Mouse (Mus musculus) embryonic fibroblast, embryonic 13.5 days (primary cell): ENCODE data around the gene Stx2. TPM values are rescaled to one million over a fixed set of nuclear protein-coding genes. Genes with fewer than 3 reads are reported as not detected.
A peak's percentile ranks its signal among the peaks of the same experiment; 100 is the strongest.
"Not testable (repeated sequence)": the region's sequence is repeated elsewhere in the genome, so short reads cannot be mapped to it uniquely, and the experiment has no call there.

ENCODE experiments used
- H3K27ac ChIP-seq: 2 replicates; pipeline ENCODE4 v1.5.1; 2012; ENCODE audit warnings: low read length, control low read depth, inconsistent platforms; ENCODE audit not compliant: insufficient read depth
- H3K4me1 ChIP-seq: 2 replicates; pipeline ENCODE4 v1.6.1; 2011; ENCODE audit warnings: low read length; ENCODE audit not compliant: control insufficient read depth, insufficient read depth
- H3K4me3 ChIP-seq: 2 replicates; pipeline ENCODE4 v1.5.1; 2011; ENCODE audit warnings: mild to moderate bottlenecking, control low read depth, low read length; ENCODE audit not compliant: insufficient read depth
- CTCF ChIP-seq: IDR thresholded peaks from 2 replicates; pipeline ENCODE4 v1.5.1; 2011; ENCODE audit warnings: mild to moderate bottlenecking, control low read depth, low read length, moderate library complexity, borderline replicate concordance; ENCODE audit not compliant: insufficient read depth
- POLR2A ChIP-seq: IDR thresholded peaks from 2 replicates; pipeline ENCODE4 v1.6.1; 2011; ENCODE audit warnings: low read depth, mild to moderate bottlenecking, control low read depth, low read length, moderate library complexity
- polyA plus RNA-seq: library from polyadenylated mRNA; stranded (reverse); fragments of >200 nt; gene quantifications from 2 replicates; pipeline ENCODE4 v1.2.4, GENCODE M21; 2011; ENCODE audit warnings: low read depth; ENCODE audit not compliant: missing spikeins, insufficient read length

Stx2 gene
- polyA plus RNA-seq, 1 experiment: 52.4 TPM

DNA sequence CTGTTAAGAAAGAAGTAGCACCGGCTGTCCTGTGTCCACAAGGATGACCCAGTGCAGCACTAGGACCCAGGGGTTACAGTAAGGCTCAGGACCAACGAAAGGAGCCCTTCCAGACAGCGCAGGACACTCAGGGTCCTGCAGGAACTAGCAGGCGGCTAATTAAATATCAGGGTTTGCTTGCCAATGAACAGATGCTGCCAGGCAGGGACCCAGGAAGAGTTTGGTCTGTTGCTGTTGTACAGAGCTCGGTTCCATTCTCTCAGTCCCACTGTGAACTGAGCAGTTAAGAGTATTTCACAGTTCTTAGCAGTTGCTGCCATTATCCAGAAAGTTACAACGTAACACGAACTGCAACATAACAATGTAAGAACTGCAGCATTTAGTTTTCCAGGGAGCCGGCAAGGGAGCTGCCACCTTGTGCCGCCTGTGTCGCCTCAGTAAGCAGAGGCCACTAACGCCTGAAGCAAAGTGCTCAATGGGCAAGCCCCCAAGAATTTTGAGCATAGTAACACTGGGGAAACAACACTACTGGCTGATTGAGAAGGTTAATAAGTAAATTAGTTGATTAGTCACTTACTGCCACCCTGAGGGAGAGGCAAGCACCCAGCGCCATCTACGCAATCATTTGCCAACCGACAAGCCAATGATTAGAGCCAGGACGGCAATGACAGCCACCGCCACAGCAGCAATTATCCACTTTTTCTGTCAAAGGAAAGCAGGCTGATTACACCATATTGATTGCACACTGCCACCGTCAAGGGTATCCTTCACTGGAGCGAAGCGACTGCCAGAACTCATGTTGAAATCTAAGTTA is 21.0 kb downstream of the Stx2 start:
- TF ChIP-seq CTCF (no peak), POLR2A (no peak)
- no peaks in the 10 kb centered on the region for H3K4me1 ChIP-seq
- H3K27ac ChIP-seq: no peak overlapping the region
- no peak overlapping the region for H3K4me3 ChIP-seq

GRCm38 (mm10) chr5:128985946-128986345 is 22.4 kb downstream of the Stx2 start:
- Histone ChIP-seq H3K4me3 (no peak overlapping the region), H3K27ac (no peak overlapping the region), H3K4me1 (no peaks in the 10 kb centered on the region)
- TF ChIP-seq CTCF (no peak), POLR2A (no peak)

GRCm38 (mm10) chr5:128984536-128984935 is 23.8 kb downstream of the Stx2 start:
- TF ChIP-seq POLR2A (no peak), CTCF (no peak)
- Histone ChIP-seq H3K27ac (no peak overlapping the region), H3K4me3 (no peak overlapping the region)

DNA sequence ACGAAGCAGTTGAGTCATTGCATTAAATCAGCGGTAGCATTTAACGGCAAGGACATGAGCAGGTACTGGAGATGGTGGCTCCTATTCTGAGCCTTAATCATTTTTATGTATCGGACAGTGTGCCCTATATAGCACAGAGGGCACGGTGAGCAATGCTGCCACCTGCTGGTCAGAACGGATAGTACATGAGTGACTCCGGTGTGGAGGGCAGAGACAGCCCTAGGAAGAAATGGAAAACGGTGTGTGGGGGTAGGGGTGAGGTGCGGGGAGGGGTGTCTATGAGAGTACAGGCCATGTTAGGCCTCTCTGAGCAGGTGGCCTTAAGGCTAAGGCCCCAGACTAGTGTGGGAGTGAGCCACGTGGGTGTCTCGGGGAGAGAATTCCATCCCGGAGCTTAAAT is 26.8 kb downstream of the Stx2 start:
- TF ChIP-seq CTCF (peak; percentile 97), POLR2A (no peak)
- H3K4me3 ChIP-seq: no peak overlapping the region
- no peaks in the 10 kb centered on the region for H3K4me1 ChIP-seq
- H3K27ac ChIP-seq: no peak overlapping the region

More at GRCm38 (mm10) chr5:128984536-128984935, 23.8 kb downstream of the Stx2 start:
- H3K4me1 ChIP-seq: no peaks in the 10 kb centered on the region

DNA sequence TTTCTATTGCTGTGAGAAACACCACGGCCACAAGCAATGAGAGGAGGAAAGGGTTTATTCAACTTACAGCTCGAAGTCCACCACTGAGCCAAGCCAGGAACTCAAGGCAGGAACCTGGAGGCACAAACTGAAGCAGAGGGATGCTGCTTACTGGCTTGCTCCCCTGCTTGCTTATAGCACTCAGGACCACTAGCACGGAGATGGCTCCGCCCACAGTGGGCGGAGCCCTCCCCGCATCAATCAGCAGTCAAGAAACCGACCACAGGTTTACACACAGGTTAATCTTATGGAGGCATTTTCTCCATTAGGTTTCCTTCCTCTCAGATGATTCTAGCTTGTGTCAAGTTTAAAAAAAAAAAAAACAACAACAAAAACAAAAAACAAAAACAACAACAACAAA is 27.5 kb downstream of the Stx2 start:
- Histone ChIP-seq H3K4me1 (no peaks in the 10 kb centered on the region), H3K4me3 (no peak overlapping the region), H3K27ac (no peak overlapping the region)
- TF ChIP-seq CTCF (no peak), POLR2A (no peak)

DNA sequence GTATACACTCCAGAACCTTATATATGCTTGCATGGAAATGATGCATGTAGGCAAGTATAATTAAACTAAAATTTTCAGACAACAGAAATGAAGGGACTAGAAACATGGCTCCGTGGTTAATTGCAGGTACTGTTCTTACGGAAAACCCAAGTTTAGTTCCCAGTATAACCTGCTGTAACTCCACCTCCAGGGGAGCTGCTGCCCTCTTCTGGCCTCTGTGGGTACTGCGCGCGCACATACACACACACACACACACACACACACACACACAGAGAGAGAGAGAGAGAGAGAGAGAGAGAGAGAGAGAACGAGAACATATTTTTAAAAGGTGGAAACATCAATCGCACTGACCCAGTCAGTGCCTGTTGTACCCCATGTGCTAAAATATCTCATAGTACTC is 29.4 kb downstream of the Stx2 start:
- TF ChIP-seq POLR2A (no peak), CTCF (no peak)
- Histone ChIP-seq H3K27ac (no peak overlapping the region), H3K4me3 (no peak overlapping the region), H3K4me1 (no peaks in the 10 kb centered on the region)

DNA sequence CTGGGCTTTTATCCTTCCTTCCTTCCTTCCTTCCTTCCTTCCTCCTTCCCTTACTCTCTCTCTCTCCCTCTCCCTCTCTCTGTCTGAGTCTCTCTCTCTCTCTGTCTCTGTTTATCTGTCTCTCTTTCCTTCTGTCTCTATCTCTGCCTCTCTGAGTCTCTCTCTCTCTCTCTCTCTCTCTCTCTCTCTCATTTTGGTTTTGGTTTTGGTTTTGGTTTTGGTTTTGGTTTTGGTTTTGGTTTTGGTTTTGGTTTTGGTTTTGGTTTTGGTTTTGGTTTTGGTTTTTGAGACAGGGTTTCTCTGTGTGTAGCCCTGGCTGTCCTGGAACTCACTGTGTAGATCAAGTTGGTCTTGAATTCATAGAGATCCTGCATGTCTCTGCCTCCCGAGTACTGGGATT is 30.9 kb downstream of the Stx2 start:
- H3K4me1 ChIP-seq, H3K4me3 ChIP-seq, H3K27ac ChIP-seq: not testable (repeated sequence)

GRCm38 (mm10) chr5:128976266-128976665 is 32.1 kb downstream of the Stx2 start:
- no peak overlapping the region for H3K27ac ChIP-seq
- TF ChIP-seq CTCF: peak; percentile 72
- no peak for TF ChIP-seq POLR2A
- H3K4me1 ChIP-seq: no peaks in the 10 kb centered on the region
- H3K4me3 ChIP-seq: no peak overlapping the region

DNA sequence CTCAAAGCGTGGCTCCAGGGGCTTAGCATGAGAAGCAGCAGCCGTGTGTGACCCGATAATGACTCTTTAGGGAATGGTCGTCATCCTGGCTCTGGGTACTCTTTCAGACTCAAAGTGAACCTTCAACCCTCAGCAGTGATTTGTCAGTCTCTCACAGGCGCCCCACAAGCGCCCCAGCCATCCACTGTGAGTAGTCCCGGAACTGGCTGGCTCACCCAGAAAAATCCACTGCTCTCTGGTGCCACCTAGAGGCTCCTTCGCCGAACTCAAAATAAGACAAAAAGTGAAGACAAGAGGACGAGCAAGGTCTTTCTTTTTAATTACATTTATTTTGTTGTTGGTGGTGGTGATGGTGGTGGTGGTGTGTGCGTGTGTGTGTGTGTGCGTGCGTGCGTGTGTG is 37.1 kb downstream of the Stx2 start:
- H3K4me3 ChIP-seq: no peak overlapping the region
- H3K4me1 ChIP-seq: no peaks in the 10 kb centered on the region
- TF ChIP-seq POLR2A (no peak), CTCF (no peak)
- H3K27ac ChIP-seq: no peak overlapping the region

DNA sequence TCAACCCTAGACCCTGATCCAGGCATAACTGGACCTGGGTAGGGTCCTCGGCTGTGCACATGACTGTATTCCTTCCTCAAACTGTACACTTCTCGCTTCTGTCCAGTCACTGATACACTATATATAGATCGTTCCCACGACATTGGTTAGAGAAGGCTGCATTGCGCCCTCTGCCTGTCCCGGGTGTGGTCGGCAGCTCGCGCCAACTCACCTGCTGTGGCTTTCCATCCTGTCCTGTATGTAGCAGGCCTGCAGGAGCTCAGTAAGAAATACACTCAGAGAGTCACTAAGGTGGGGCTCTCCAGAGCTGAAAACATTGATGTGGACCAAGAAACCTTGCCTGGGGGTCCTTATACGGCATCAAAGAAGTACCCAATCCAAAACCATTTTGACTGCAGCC is 37.5 kb downstream of the Stx2 start:
- H3K4me1 ChIP-seq: no peaks in the 10 kb centered on the region
- no peak for TF ChIP-seq POLR2A
- TF ChIP-seq CTCF: no peak
- H3K4me3 ChIP-seq: no peak overlapping the region
- H3K27ac ChIP-seq: no peak overlapping the region

- H3K4me1 ChIP-seq: no peaks in the 10 kb centered on the region
- no peak overlapping the region for H3K4me3 ChIP-seq
- TF ChIP-seq CTCF (no peak), POLR2A (no peak)
- no peak overlapping the region for H3K27ac ChIP-seq
Measured at GRCm38 (mm10) chr5:128964353-128964752, 44.0 kb downstream of the Stx2 start.
